Comparison of ENCODE assay signal across 8 mouse cellular contexts in the genomic region with DNA sequence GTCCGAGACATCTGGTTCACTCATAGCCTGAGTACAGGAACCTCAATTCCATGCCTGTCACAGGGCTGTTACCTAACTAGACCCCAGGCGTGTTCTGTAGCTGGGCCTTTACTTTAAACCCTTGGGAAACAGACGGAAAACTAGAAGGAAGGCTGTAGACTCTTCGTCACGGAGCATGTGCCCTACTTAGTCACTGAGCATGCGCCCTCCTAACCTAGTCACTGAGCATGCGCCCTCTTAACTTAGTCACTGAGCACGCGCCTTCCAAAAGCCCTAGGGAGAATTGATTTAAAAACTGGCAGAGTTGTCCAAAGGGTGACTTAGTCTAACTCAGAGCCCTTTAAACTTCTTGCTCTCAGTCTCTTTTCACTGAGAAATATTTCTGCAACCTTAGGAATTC. TPM values are rescaled to one million over a fixed set of nuclear protein-coding genes. Genes with fewer than 3 reads are reported as not detected.
DNase-seq lines count a peak whose midpoint lies in the region; ATAC-seq and TF ChIP-seq lines count a peak whose summit lies in the region.

A gene (plus strand): TSS at position 346 of the 400 bp plus-strand sequence.

- ATAC-seq in kidney, embryonic 15.5 days (replicated peaks; ENCODE audit: low FRiP score), result no peak
- ATAC-seq in embryonic facial prominence, embryonic 13.5 days (ENCODE audit: insufficient number of reproducible peaks, insufficient read depth, low FRiP score, low TSS enrichment, low read depth), result no peak
- ATAC-seq in hindbrain, postnatal 0 days, result no peak
- no peak for ATAC-seq in midbrain, postnatal 0 days (ENCODE audit: low FRiP score)

- H3K4me2 ChIP-seq in kidney, embryonic 15.5 days, result peak within 1 kb of the TSS; percentile 97
- peak within 1 kb of the TSS; percentile 96 for H3K4me2 ChIP-seq in embryonic facial prominence, embryonic 13.5 days
- H3K4me2 ChIP-seq in hindbrain, postnatal 0 days (ENCODE audit: low read depth, low read length), result peak within 1 kb of the TSS; percentile 75
- peak within 1 kb of the TSS; percentile 97 for H3K4me2 ChIP-seq in midbrain, postnatal 0 days (ENCODE audit: low read depth, low read length, poor library complexity, severe bottlenecking)

- no peaks in the 10 kb centered on the region for H3K9me3 ChIP-seq in kidney, embryonic 15.5 days (replicated peaks)
- peaks cover 4% of the 10 kb centered on the region; the same call in 1 of the 2 replicates for H3K9me3 ChIP-seq in embryonic facial prominence, embryonic 13.5 days
- no peaks in the 10 kb centered on the region for H3K9me3 ChIP-seq in hindbrain, postnatal 0 days (ENCODE audit: low read length)
- H3K9me3 ChIP-seq in midbrain, postnatal 0 days (ENCODE audit: low read length), result no peaks in the 10 kb centered on the region

- H3K4me1 ChIP-seq in kidney, embryonic 15.5 days, result peaks cover 17% of the 10 kb centered on the region
- peaks cover 12% of the 10 kb centered on the region for H3K4me1 ChIP-seq in embryonic facial prominence, embryonic 13.5 days
- H3K4me1 ChIP-seq in hindbrain, postnatal 0 days (ENCODE audit: insufficient read depth, low read length), result no peaks in the 10 kb centered on the region
- no peaks in the 10 kb centered on the region for H3K4me1 ChIP-seq in midbrain, postnatal 0 days (ENCODE audit: insufficient read depth, low read length)

- peaks cover 27% of the 10 kb centered on the region for H3K27me3 ChIP-seq in kidney, embryonic 15.5 days
- peaks cover 31% of the 10 kb centered on the region for H3K27me3 ChIP-seq in embryonic facial prominence, embryonic 13.5 days
- H3K27me3 ChIP-seq in hindbrain, postnatal 0 days (ENCODE audit: insufficient read depth, low read length), result no peaks in the 10 kb centered on the region; the same call in 1 of the 2 replicates
- peaks cover 8% of the 10 kb centered on the region for H3K27me3 ChIP-seq in midbrain, postnatal 0 days (ENCODE audit: insufficient read depth, low read length)

- DNase-seq in kidney, postnatal 25 days, result no peak
- no peak for DNase-seq in hindbrain, postnatal 0 days (ENCODE audit: low spot score)
- no peak for DNase-seq in midbrain, postnatal 0 days (ENCODE audit: low spot score)
- DNase-seq in natural killer cell, adult 2 months (ENCODE audit: low spot score in 2 of 2), result no peak
- DNase-seq in frontal cortex, postnatal 25 days (ENCODE audit: low spot score in 2 of 2), result no peak
- DNase-seq in thymus, postnatal 25 days, result no peak

- H3K27ac ChIP-seq in kidney, embryonic 15.5 days, result no peak within 1 kb of the TSS
- H3K27ac ChIP-seq in embryonic facial prominence, embryonic 13.5 days, result no peak within 1 kb of the TSS
- no peak within 1 kb of the TSS for H3K27ac ChIP-seq in hindbrain, postnatal 0 days
- no peak within 1 kb of the TSS for H3K27ac ChIP-seq in midbrain, postnatal 0 days (ENCODE audit: low read depth, low read length)

- WGBS in kidney, embryonic 15.5 days, result 91% methylated on average over 9 of the region's 9 CpGs
- WGBS in embryonic facial prominence, embryonic 13.5 days, result 80% methylated on average over 9 of the region's 9 CpGs
- WGBS in hindbrain, postnatal 0 days, result 92% methylated on average over 9 of the region's 9 CpGs
- 91% methylated on average over 9 of the region's 9 CpGs for WGBS in midbrain, postnatal 0 days

- H3K36me3 ChIP-seq in kidney, embryonic 15.5 days, result no peaks in the 10 kb centered on the region
- no peaks in the 10 kb centered on the region for H3K36me3 ChIP-seq in embryonic facial prominence, embryonic 13.5 days
- H3K36me3 ChIP-seq in hindbrain, postnatal 0 days (ENCODE audit: insufficient read depth, low read length), result no peaks in the 10 kb centered on the region
- no peaks in the 10 kb centered on the region for H3K36me3 ChIP-seq in midbrain, postnatal 0 days (ENCODE audit: insufficient read depth, low read length)

- peak within 1 kb of the TSS; percentile 60 for H3K4me3 ChIP-seq in kidney, embryonic 15.5 days (replicated peaks)
- H3K4me3 ChIP-seq in embryonic facial prominence, embryonic 13.5 days, result peak within 1 kb of the TSS; percentile 59
- H3K4me3 ChIP-seq in hindbrain, postnatal 0 days (ENCODE audit: low read length), result peak within 1 kb of the TSS; percentile 39
- peak within 1 kb of the TSS; percentile 52 for H3K4me3 ChIP-seq in midbrain, postnatal 0 days (ENCODE audit: low read depth, low read length)

- no peak for TF ChIP-seq CTCF in hindbrain, postnatal 0 days (IDR thresholded peaks at IDR 0.05; ENCODE audit: low read depth)
- TF ChIP-seq CTCF in midbrain, postnatal 0 days (IDR thresholded peaks at IDR 0.05), result no peak

- peak within 1 kb of the TSS; percentile 50; the same call in 1 of the 2 replicates for H3K9ac ChIP-seq in kidney, embryonic 15.5 days
- H3K9ac ChIP-seq in embryonic facial prominence, embryonic 13.5 days, result peak within 1 kb of the TSS; percentile 73
- peak within 1 kb of the TSS; percentile 18 for H3K9ac ChIP-seq in hindbrain, postnatal 0 days (replicated peaks; ENCODE audit: low read length)
- peak within 1 kb of the TSS; percentile 50 for H3K9ac ChIP-seq in midbrain, postnatal 0 days (replicated peaks; ENCODE audit: low read length, poor library complexity, severe bottlenecking)

RNA-seq across cellular contexts. Expression of the gene that starts here (rescaled TPM):
- polyA plus RNA-seq in kidney, embryonic 15.5 days (2015; fragmentation: Nextera tagmentation; extraction: Ambion mirVana), result 5.1 and 6.2 TPM in 2 replicates
- polyA plus RNA-seq in embryonic facial prominence, embryonic 13.5 days (2015; fragmentation: Nextera tagmentation; extraction: Ambion mirVana), result 2.9 and 3.4 TPM in 2 replicates
- 2.9 and 3.3 TPM in 2 replicates for total RNA-seq in hindbrain, postnatal 0 days (2014; rRNA removed)
- 3.6 and 4.3 TPM in 2 replicates for polyA plus RNA-seq in hindbrain, postnatal 0 days (2015; fragmentation: Nextera tagmentation; extraction: Ambion mirVana)
- total RNA-seq in midbrain, postnatal 0 days (2014; rRNA removed), result 3.2 and 6.3 TPM in 2 replicates
- 4.2 and 4.8 TPM in 2 replicates for polyA plus RNA-seq in midbrain, postnatal 0 days (2015; fragmentation: Nextera tagmentation; extraction: Ambion mirVana)

Comparison
In these comparisons a context has a peak if more than half of its experiments do, and no peak if none do; other contexts are left out.
1. H3K9ac ChIP-seq: peak in every context shown above with its lines; median percentile 73 in embryonic facial prominence, embryonic 13.5 days; 50 in kidney, embryonic 15.5 days; 50 in midbrain, postnatal 0 days; 18 in hindbrain, postnatal 0 days.